ENCODE assay signal across 8 mouse cellular contexts in the genomic region with DNA sequence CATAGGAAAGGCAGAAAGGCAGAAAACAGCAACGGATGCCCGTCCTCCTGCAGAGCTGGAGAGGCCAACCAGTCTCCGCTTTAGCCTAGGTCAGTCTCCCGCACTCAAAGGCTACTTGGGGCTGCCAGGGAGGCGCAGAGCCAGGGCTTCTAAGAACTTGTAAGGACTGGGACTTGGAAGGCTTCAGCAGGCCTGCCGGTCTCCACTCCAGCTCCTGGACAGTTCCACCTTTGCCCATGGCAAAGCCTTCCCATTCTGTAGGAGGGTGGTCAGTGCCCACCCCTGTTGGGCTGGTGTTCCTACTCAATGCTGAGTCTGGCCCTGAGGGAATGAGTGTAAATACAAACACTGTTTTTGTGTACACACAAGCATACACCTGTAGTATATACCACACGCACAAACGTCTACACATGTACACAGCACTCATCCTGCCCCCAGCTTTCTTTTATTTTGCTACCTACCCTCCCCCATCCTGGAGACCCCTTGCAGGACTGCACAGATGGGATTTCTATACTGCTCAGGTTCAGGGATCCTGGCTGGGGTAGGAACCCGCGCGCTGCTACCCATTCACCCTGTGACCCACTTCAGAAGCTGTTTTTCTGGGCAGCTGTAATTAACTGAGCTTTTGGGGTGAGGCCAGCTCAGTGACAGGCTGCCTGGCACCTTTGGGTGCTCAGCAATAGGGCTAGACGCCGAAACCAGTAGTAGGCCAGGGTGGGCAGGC. TPM values are rescaled to one million over a fixed set of nuclear protein-coding genes. Genes with fewer than 3 reads are reported as not detected.
A peak's percentile ranks its signal among the peaks of the same experiment; 100 is the strongest.
DNase-seq lines count a peak whose midpoint lies in the region; ATAC-seq and TF ChIP-seq lines count a peak whose summit lies in the region.

No protein-coding gene starts in this region.

- no peak for TF ChIP-seq POLR2A in myocyte (IDR thresholded peaks at IDR 0.05; ENCODE audit: insufficient read length, low read depth)

- H3K9me3 ChIP-seq in forebrain, embryonic 10.5 days, result no peaks in the 10 kb centered on the region
- no peaks in the 10 kb centered on the region for H3K9me3 ChIP-seq in forebrain, postnatal 0 days (ENCODE audit: low read length)
- no peaks in the 10 kb centered on the region for H3K9me3 ChIP-seq in intestine, embryonic 16.5 days (ENCODE audit: control insufficient read depth, low read length)

- no peaks in the 10 kb centered on the region for H3K36me3 ChIP-seq in forebrain, embryonic 10.5 days (replicated peaks)
- no peaks in the 10 kb centered on the region for H3K36me3 ChIP-seq in forebrain, postnatal 0 days (ENCODE audit: insufficient read depth)
- no peaks in the 10 kb centered on the region for H3K36me3 ChIP-seq in intestine, embryonic 16.5 days (ENCODE audit: control insufficient read depth, insufficient read depth, low read length)
- no peaks in the 10 kb centered on the region for H3K36me3 ChIP-seq in myocyte (ENCODE audit: control insufficient read depth, insufficient read depth)

- H3K4me1 ChIP-seq in forebrain, embryonic 10.5 days, result peaks cover 36% of the 10 kb centered on the region
- H3K4me1 ChIP-seq in forebrain, postnatal 0 days (ENCODE audit: insufficient read depth), result peaks cover 12% of the 10 kb centered on the region
- peaks cover 58% of the 10 kb centered on the region for H3K4me1 ChIP-seq in intestine, embryonic 16.5 days (ENCODE audit: control insufficient read depth, insufficient read depth, low read length)

- no peaks in the 10 kb centered on the region for H3K27me3 ChIP-seq in forebrain, embryonic 10.5 days (ENCODE audit: poor library complexity, severe bottlenecking)
- H3K27me3 ChIP-seq in forebrain, postnatal 0 days (ENCODE audit: insufficient read depth, low read length), result no peaks in the 10 kb centered on the region
- no peaks in the 10 kb centered on the region for H3K27me3 ChIP-seq in intestine, embryonic 16.5 days (replicated peaks; ENCODE audit: control insufficient read depth, insufficient read depth, low read length)
- H3K27me3 ChIP-seq in myocyte (ENCODE audit: control insufficient read depth, insufficient read depth, insufficient read length), result no peaks in the 10 kb centered on the region

- TF ChIP-seq CTCF in forebrain, postnatal 0 days (IDR thresholded peaks at IDR 0.05; ENCODE audit: low read depth), result no peak

- peak overlapping the region; percentile 88 for H3K27ac ChIP-seq in forebrain, embryonic 10.5 days
- H3K27ac ChIP-seq in forebrain, postnatal 0 days (ENCODE audit: low read depth, low read length), result no peak overlapping the region
- peak overlapping the region; percentile 63 for H3K27ac ChIP-seq in intestine, embryonic 16.5 days (ENCODE audit: low read length)

- no peak overlapping the region for H3K4me2 ChIP-seq in forebrain, postnatal 0 days (ENCODE audit: low read depth)
- no peak overlapping the region for H3K4me2 ChIP-seq in intestine, embryonic 16.5 days (ENCODE audit: low read depth, low read length)
- peak overlapping the region; percentile 44 for H3K4me2 ChIP-seq in myocyte (ENCODE audit: low read depth)

- no peak; the same call in 1 of the 2 replicates for ATAC-seq in forebrain, postnatal 0 days
- no peak for ATAC-seq in intestine, embryonic 16.5 days
- no peak for ATAC-seq in activated CD4-positive, CD25-positive, alpha-beta regulatory T cell, adult 4 months

- H3K79me2 ChIP-seq in myocyte (ENCODE audit: control insufficient read depth, insufficient read depth), result no peaks in the 10 kb centered on the region

- DNase-seq in forebrain, embryonic 10.5 days (ENCODE audit: extremely low spot score, low spot score), result no peak
- DNase-seq in forebrain, postnatal 0 days, result no peak
- peak; percentile 69 for DNase-seq in R1 (ENCODE audit: low read depth, low spot score)
- DNase-seq in gastrocnemius, adult 8-10 months (ENCODE audit: low spot score in 2 of 2), result peak; percentile 53 to 73
- no peak for DNase-seq in left cerebral cortex, adult 8-10 months (ENCODE audit: low spot score in 2 of 2)

- H3ac ChIP-seq in myocyte (ENCODE audit: control insufficient read depth, insufficient read length), result no peak overlapping the region

- WGBS in forebrain, embryonic 10.5 days, result 46% methylated on average over 13 of the region's 13 CpGs
- 50% methylated on average over 13 of the region's 13 CpGs for WGBS in forebrain, postnatal 0 days
- 61% methylated on average over 13 of the region's 13 CpGs for WGBS in intestine, embryonic 16.5 days

- peak overlapping the region; percentile 27 for H3K4me3 ChIP-seq in forebrain, embryonic 10.5 days
- no peak overlapping the region for H3K4me3 ChIP-seq in forebrain, postnatal 0 days (ENCODE audit: low read depth, low read length)
- no peak overlapping the region for H3K4me3 ChIP-seq in intestine, embryonic 16.5 days (ENCODE audit: low read length)
- no peak overlapping the region for H3K4me3 ChIP-seq in myocyte

- H3K9ac ChIP-seq in forebrain, postnatal 0 days, result no peak overlapping the region
- H3K9ac ChIP-seq in intestine, embryonic 16.5 days (ENCODE audit: low read depth, low read length), result peak overlapping the region; percentile 14; the same call in 1 of the 2 replicates

TF ChIP-seq in myocyte, 11 proteins besides CTCF, POLR2A, EP300 and RAD21:
- no peak for TF ChIP-seq MYOD1 (IDR thresholded peaks at IDR 0.05; ENCODE audit: control insufficient read depth in 1 of 3, insufficient read length in 2 of 3, low read depth in 2 of 3)
- TF ChIP-seq SRF (IDR thresholded peaks at IDR 0.05; ENCODE audit: control insufficient read depth, insufficient read length, low read depth), result no peak
- TF ChIP-seq MYOG (IDR thresholded peaks at IDR 0.05; ENCODE audit: control insufficient read depth in 1 of 3, insufficient read depth in 1 of 3, insufficient read length in 2 of 3, low read depth in 2 of 3), result no peak
- no peak for TF ChIP-seq USF1 (IDR thresholded peaks at IDR 0.05; ENCODE audit: low read depth)
- TF ChIP-seq TCF3 (IDR thresholded peaks at IDR 0.05; ENCODE audit: insufficient read length, low read depth), result no peak
- no peak for TF ChIP-seq MAX (IDR thresholded peaks at IDR 0.05; ENCODE audit: low read depth)
- TF ChIP-seq POLR2AphosphoS2 (IDR thresholded peaks at IDR 0.05; ENCODE audit: insufficient read length, low read depth), result no peak
- TF ChIP-seq E2F4 (IDR thresholded peaks at IDR 0.05; ENCODE audit: insufficient read depth), result no peak
- no peak for TF ChIP-seq CEBPB (IDR thresholded peaks at IDR 0.05; ENCODE audit: insufficient read depth, poor library complexity, severe bottlenecking)
- no peak for TF ChIP-seq REST (IDR thresholded peaks at IDR 0.05; ENCODE audit: insufficient read depth, insufficient read length)
- no peak for TF ChIP-seq TCF12 (IDR thresholded peaks at IDR 0.05; ENCODE audit: insufficient read depth, poor library complexity, severe bottlenecking)

RNA-seq across cellular contexts. Expression of gene Inpp5a, which starts 25.5 kb away (rescaled TPM):
- polyA plus RNA-seq in forebrain, embryonic 10.5 days (2016; fragmentation: Nextera tagmentation; extraction: Ambion mirVana), result 10.5 and 14.3 TPM in 2 replicates
- 8.8 and 9.4 TPM in 2 replicates for total RNA-seq in forebrain, postnatal 0 days (2014; rRNA removed)
- polyA plus RNA-seq in forebrain, postnatal 0 days (2015; fragmentation: Nextera tagmentation; extraction: Ambion mirVana), result 12.8 and 16.3 TPM in 2 replicates
- total RNA-seq in gastrocnemius, adult 8-10 months (2022), result 10 to 100 TPM; 74.7 to 91.2 (median 87.5) TPM
- polyA plus RNA-seq in intestine, embryonic 16.5 days (2015; fragmentation: Nextera tagmentation; extraction: Ambion mirVana), result 8.9 and 27.7 TPM in 2 replicates
- polyA plus RNA-seq in myocyte (2012; fragmentation: generic; extraction: Trizol), result 37.8 TPM
- 1 to 10 TPM; 4.8 to 6.5 TPM for polyA plus RNA-seq in activated CD4-positive, CD25-positive, alpha-beta regulatory T cell, adult 4 months (2017; shearing (Covaris generic))
- total RNA-seq in left cerebral cortex, adult 8-10 months (2022), result 10 to 100 TPM; 55.8 to 63.9 (median 59.9) TPM

Comparison
In these comparisons a context has a peak if more than half of its experiments do, and no peak if none do; other contexts are left out.
1. DNase-seq: peak in R1 (single experiment) and gastrocnemius, adult 8-10 months (2 of 2); none in forebrain, embryonic 10.5 days (single experiment), forebrain, postnatal 0 days (single experiment) and left cerebral cortex, adult 8-10 months (0 of 2).